Mouse (Mus musculus): ENCODE data around the gene Taar8c. TPM values are rescaled to one million over a fixed set of nuclear protein-coding genes. Genes with fewer than 3 reads are reported as not detected.

The Taar8c gene
- polyA plus RNA-seq (2017; shearing (Covaris generic)): not detected

DNA sequence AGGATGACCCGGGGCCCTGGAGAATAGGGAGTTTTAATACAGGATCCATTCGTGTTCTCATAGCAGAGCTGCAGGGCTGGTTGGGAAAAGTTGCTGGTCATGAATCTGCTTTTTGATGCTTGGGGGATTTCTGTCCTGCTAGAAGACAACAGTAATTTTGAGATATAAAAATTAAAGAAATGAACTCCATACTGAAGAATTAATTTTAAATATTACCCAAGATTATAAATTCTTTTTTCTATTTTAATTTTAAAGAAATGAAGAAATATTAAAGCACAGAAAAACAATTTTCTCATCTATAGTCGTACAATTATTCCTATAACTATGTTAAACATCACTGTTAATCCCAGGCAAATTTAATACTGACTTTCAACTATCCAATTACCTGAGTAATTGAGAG, at the start of gene Taar8c:
Gene Taar8c (minus strand): TSS at position 101 of the 400 bp plus-strand sequence.

GRCm38 (mm10) chr10:24149135-24149781, 47.5 kb upstream of the Taar8c start, which contains the start of gene Stx7:
TSS of gene Stx7 (plus strand) at chr10:24149302.

DNA sequence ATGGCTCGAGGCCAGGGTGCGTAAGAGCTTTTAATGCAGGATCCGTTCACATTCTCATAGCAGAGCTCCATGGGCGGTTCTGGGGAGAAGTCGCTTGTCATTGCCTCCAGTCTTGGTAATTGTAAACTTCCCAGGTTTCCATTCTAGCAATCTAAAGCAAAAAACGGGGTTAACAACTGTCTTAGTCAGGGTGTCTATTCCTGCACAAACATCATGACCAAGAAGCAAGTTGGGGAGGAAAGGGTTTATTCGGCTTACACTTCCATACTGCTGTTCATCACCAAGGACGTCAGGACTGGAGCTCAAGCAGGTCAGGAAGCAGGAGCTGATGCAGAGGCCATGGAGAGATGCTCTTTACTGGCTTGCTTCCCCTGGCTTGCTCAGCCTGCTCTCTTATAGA, 7.7 kb upstream of the Taar8c start, which contains the start of gene Taar9:
Gene Taar9 (minus strand): TSS at position 101 of the 400 bp plus-strand sequence.

GRCm38 (mm10) chr10:24092194-24092593, 9.5 kb downstream of the Taar8c start, which contains the start of gene Taar8b:
TSS of gene Taar8b (minus strand) at chr10:24092294.

DNA sequence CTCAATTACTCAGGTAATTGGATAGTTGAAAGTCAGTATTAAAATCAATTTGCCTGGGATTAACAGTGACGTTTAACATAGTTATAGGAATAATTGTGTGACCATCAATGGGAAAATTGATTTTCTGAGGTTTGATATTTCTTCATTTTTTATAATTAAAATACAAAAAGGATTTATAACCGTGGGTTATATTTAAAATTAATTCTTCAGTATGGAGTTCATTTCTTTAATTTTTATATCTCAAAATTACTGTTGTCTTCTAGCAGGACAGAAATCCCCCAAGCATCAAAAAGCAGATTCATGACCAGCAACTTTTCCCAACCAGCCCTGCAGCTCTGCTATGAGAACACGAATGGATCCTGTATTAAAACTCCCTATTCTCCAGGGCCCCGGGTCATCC, 25.5 kb downstream of the Taar8c start, which contains the start of gene Taar8a:
Gene Taar8a (plus strand): TSS at position 301 of the 400 bp plus-strand sequence.

Other genes starting within 250 kb of the Taar8c start
- not detected for gene Vnn1, start 207.2 kb downstream of the Taar8c start, polyA plus RNA-seq (2017; shearing (Covaris generic))
- gene Taar1, start 181.6 kb downstream of the Taar8c start, polyA plus RNA-seq (2017; shearing (Covaris generic)): not detected
- not detected for gene Taar2, start 163.3 kb downstream of the Taar8c start, polyA plus RNA-seq (2017; shearing (Covaris generic))
- gene Taar3, start 152.4 kb downstream of the Taar8c start, polyA plus RNA-seq (2017; shearing (Covaris generic)): not detected
- gene Taar4, start 141.4 kb downstream of the Taar8c start, polyA plus RNA-seq (2017; shearing (Covaris generic)): not detected
- not detected for gene Taar5, start 131.2 kb downstream of the Taar8c start, polyA plus RNA-seq (2017; shearing (Covaris generic))
- gene Taar6, start 116.3 kb downstream of the Taar8c start, polyA plus RNA-seq (2017; shearing (Covaris generic)): not detected
- gene Taar7a, start 108.4 kb downstream of the Taar8c start, polyA plus RNA-seq (2017; shearing (Covaris generic)): not detected
- gene Taar7b, start 102.0 kb downstream of the Taar8c start, polyA plus RNA-seq (2017; shearing (Covaris generic)): not detected
- gene Taar7d, start 74.7 kb downstream of the Taar8c start, polyA plus RNA-seq (2017; shearing (Covaris generic)): not detected
- gene Taar7e, start 64.3 kb downstream of the Taar8c start, polyA plus RNA-seq (2017; shearing (Covaris generic)): not detected
- not detected for gene Taar7f, start 52.4 kb downstream of the Taar8c start, polyA plus RNA-seq (2017; shearing (Covaris generic))
- gene Taar8a, start 25.4 kb downstream of the Taar8c start, polyA plus RNA-seq (2017; shearing (Covaris generic)): not detected
- gene Taar8b, start 9.6 kb downstream of the Taar8c start, polyA plus RNA-seq (2017; shearing (Covaris generic)): not detected
- gene Taar9, start 7.6 kb upstream of the Taar8c start, polyA plus RNA-seq (2017; shearing (Covaris generic)): not detected
- gene Stx7, start 47.4 kb upstream of the Taar8c start, polyA plus RNA-seq (2017; shearing (Covaris generic)): 45.4 TPM
- gene Moxd1, start 121.6 kb upstream of the Taar8c start, polyA plus RNA-seq (2017; shearing (Covaris generic)): not detected

Data from activated CD4-positive, CD25-positive, alpha-beta regulatory T cell, adult 9 weeks (primary cell).